Mouse (Mus musculus) testis, adult 2 months (tissue): ENCODE data around the gene Zswim9.

ENCODE experiments used
- CTCF ChIP-seq: fragments of 200-500 bp; IDR thresholded peaks from 2 replicates; pipeline ENCODE4 v1.5.1; 2012; ENCODE audit warnings: low read depth, mild to moderate bottlenecking, inconsistent platforms, low read length, moderate library complexity; ENCODE audit not compliant: control insufficient read depth, insufficient read depth, insufficient replicate concordance
- POLR2A ChIP-seq: fragments of 200-500 bp; IDR thresholded peaks from 2 replicates; pipeline ENCODE4 v1.6.1; 2012; ENCODE audit warnings: low read depth, mild to moderate bottlenecking, inconsistent platforms, low read length, moderate library complexity; ENCODE audit not compliant: control insufficient read depth

DNA sequence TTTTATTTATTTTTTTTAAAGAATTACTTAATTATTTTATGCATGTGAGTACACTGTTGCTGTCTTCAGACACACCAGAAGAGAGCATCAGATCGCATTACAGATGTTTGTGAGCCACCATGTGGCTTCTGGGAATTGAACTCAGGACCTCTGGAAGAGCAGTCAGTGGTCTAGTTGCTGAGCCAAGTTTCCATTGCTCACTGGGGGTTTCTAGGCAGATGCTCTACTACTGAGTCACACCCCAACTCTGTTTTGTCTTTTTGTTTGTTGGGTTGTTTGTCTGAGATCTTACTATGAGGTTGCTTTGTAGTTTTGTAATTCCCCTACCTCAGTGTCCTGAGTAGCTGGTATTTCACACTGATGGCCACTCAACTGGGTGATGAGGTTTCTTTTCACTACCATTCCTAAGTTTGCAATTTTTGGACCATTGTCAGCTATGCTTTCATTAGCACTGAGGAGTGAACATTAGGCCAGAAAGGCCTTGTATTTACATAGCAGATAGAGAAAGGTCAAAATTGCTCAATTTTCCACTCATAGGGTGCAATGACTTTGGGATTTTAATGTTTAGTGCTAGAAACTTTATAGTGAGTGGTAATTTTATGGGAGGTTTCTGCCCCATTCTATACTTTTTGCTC, 11.6 kb upstream of the Zswim9 start:
- TF ChIP-seq POLR2A: no peak
- TF ChIP-seq CTCF: no peak
